Mouse (Mus musculus): ENCODE measurements around the gene Klhl6. TPM values are rescaled to one million over a fixed set of nuclear protein-coding genes. Genes with fewer than 3 reads are reported as not detected.
"Not testable (repeated sequence)": the region's sequence is repeated elsewhere in the genome, so short reads cannot be mapped to it uniquely, and the experiment has no call there.

Gene Klhl6
- total and polyA plus RNA-seq, 2 experiments from 2014 or later = 3.0 to 3.2 TPM

DNA sequence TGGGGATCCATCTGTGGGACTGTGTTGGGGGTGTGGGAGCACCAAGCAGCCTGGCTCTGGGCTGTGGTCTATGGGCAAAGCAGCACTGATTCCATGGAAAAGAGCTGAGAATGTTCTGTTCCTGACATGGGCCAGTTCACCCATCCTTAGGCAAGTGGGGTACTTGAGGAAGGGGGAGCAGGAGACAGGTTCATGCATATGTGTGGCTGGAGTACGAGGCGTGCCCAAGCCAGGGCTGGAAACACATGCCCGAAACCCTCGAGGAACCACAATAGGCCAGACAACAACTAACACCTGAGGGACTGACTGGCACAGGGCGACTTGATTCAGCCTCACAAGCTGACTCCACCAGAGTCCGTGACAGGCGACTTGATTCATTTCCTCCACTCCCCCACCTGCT lies 14.8 kb upstream of the Klhl6 start:
- no peak for TF ChIP-seq CTCF (IDR thresholded peaks at IDR 0.05; ENCODE audit: low read depth)
- no peak overlapping the region for H3K9ac ChIP-seq
- no peak overlapping the region for H3K4me2 ChIP-seq (ENCODE audit: low read depth)
- ATAC-seq (no peak), DNase-seq (no peak)
- WGBS = 91% methylated on average over 7 of the region's 7 CpGs
- no peak overlapping the region for H3K4me3 ChIP-seq (ENCODE audit: low read depth, low read length)
- H3K9me3 ChIP-seq (ENCODE audit: low read length) = no peaks in the 10 kb centered on the region
- H3K27ac ChIP-seq (ENCODE audit: low read depth, low read length) = no peak overlapping the region
- H3K4me1 ChIP-seq (ENCODE audit: insufficient read depth) = no peaks in the 10 kb centered on the region
- no peaks in the 10 kb centered on the region for H3K36me3 ChIP-seq (ENCODE audit: insufficient read depth)
- no peaks in the 10 kb centered on the region for H3K27me3 ChIP-seq (ENCODE audit: insufficient read depth, low read length)

DNA sequence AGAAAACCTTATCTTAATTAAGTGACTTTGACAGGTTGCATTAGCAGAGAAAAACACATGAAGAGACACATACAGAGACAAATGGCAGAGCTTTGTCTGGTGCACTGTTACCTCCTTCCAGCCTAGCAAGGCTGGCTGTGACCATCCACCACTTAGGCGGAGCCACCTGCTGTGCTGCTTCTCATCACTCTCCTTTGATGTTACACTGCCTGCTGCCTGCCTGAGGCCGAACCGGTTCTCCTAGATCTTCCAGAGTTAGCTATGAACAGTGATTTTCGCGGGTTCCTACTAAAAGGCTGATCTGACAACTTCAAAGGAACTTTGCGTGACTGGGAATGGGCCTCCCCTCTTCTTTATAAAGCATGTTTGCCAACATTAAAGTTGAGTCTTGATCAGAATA lies 14.1 kb upstream of the Klhl6 start:
- 19% methylated on average over 6 of the region's 6 CpGs for WGBS
- H3K27ac ChIP-seq (ENCODE audit: low read depth, low read length); H3K36me3 ChIP-seq (ENCODE audit: insufficient read depth); DNase-seq; H3K4me1 ChIP-seq (ENCODE audit: insufficient read depth); H3K4me2 ChIP-seq (ENCODE audit: low read depth); ATAC-seq; H3K27me3 ChIP-seq (ENCODE audit: insufficient read depth, low read length); H3K9me3 ChIP-seq (ENCODE audit: low read length); H3K9ac ChIP-seq; H3K4me3 ChIP-seq (ENCODE audit: low read depth, low read length): not testable (repeated sequence)

DNA sequence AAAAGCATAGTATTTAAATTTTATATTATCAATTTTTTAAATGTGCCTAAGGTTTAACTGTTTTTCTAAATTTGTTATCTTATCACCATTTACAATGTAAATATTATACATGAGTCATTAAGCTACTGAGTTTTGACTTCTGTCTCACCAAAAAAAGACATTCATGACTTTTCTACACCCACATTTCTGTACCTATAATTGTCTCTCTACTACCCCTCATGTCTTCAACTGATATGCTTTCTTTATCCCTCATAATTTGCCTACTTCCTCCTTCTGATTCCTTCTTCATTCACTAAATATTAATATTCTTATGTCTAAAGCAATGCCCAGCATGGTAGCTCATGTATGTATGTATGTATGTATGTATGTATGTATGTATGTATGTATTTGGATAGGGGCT lies 13.0 kb upstream of the Klhl6 start:
- Histone ChIP-seq H3K27ac (ENCODE audit: low read depth, low read length) (no peak overlapping the region), H3K9me3 (ENCODE audit: low read length) (no peaks in the 10 kb centered on the region), H3K4me1 (ENCODE audit: insufficient read depth) (no peaks in the 10 kb centered on the region), H3K27me3 (ENCODE audit: insufficient read depth, low read length) (no peaks in the 10 kb centered on the region), H3K4me3 (ENCODE audit: low read depth, low read length) (no peak overlapping the region), H3K4me2 (ENCODE audit: low read depth) (no peak overlapping the region), H3K9ac (no peak overlapping the region), H3K36me3 (ENCODE audit: insufficient read depth) (no peaks in the 10 kb centered on the region)
- no peak for TF ChIP-seq CTCF (IDR thresholded peaks at IDR 0.05; ENCODE audit: low read depth)
- DNase-seq (no peak), ATAC-seq (no peak)

DNA sequence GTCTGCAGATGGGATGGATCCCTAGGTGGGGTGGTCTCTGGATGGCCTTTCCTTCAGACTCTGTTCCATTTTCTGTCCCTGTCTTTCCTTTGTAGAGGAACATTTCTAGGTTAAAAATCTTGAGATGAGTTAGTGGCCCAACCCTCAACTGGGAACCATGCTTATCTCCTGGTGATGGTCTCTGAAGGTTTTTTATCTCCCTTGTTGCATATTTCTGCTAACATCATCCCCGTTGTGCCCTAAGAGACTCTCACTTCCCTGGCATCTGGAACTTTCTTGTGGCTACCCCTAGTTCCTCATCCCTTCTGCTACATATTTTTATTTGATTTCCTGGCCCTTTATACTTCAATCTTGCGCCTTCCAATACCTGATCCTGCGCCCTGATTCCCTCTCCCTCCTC lies 10.4 kb upstream of the Klhl6 start:
- H3K27me3 ChIP-seq (ENCODE audit: insufficient read depth, low read length) = no peaks in the 10 kb centered on the region
- 0 out of 2 replicates have a peak, but pooled peaks cover 4% of the 10 kb centered on the region for H3K9me3 ChIP-seq (ENCODE audit: low read length)
- H3K36me3 ChIP-seq (ENCODE audit: insufficient read depth) = no peaks in the 10 kb centered on the region
- ATAC-seq (no peak), DNase-seq (no peak)
- no peaks in the 10 kb centered on the region for H3K4me1 ChIP-seq (ENCODE audit: insufficient read depth)
- H3K9ac ChIP-seq = no peak overlapping the region
- no peak overlapping the region for H3K27ac ChIP-seq (ENCODE audit: low read depth, low read length)
- H3K4me2 ChIP-seq (ENCODE audit: low read depth) = no peak overlapping the region
- no peak overlapping the region for H3K4me3 ChIP-seq (ENCODE audit: low read depth, low read length)
- TF ChIP-seq CTCF (IDR thresholded peaks at IDR 0.05; ENCODE audit: low read depth) = no peak
- WGBS = 93% methylated on average over 3 of the region's 3 CpGs

DNA sequence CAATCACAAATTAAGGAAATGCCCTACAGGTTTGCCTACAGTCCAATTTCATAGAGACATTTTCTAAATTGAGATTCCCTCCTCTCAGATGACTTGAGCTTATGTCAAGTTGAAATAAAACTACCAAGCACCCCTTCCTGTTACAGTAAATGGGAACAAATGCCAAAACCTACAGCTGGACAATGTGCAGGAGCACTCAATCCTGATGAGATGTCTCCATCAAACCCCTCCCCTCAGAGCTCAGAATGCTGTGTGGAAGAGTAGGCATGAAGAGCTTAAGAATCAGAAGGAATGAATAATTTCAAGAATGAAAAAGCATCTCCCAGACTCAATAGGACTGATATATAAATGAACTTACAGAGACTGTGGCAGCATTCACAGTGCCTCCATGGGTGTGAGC lies 7.7 kb upstream of the Klhl6 start:
- ATAC-seq (no peak), DNase-seq (no peak)
- H3K4me2 ChIP-seq (ENCODE audit: low read depth) = no peak overlapping the region
- H3K9me3 ChIP-seq (ENCODE audit: low read length) = 0 out of 2 replicates have a peak, but pooled peaks cover 4% of the 10 kb centered on the region
- no peak overlapping the region for H3K27ac ChIP-seq (ENCODE audit: low read depth, low read length)
- H3K4me3 ChIP-seq (ENCODE audit: low read depth, low read length) = no peak overlapping the region
- no peaks in the 10 kb centered on the region for H3K27me3 ChIP-seq (ENCODE audit: insufficient read depth, low read length)
- no peaks in the 10 kb centered on the region for H3K36me3 ChIP-seq (ENCODE audit: insufficient read depth)
- TF ChIP-seq CTCF (IDR thresholded peaks at IDR 0.05; ENCODE audit: low read depth) = no peak
- no peaks in the 10 kb centered on the region for H3K4me1 ChIP-seq (ENCODE audit: insufficient read depth)
- no peak overlapping the region for H3K9ac ChIP-seq

DNA sequence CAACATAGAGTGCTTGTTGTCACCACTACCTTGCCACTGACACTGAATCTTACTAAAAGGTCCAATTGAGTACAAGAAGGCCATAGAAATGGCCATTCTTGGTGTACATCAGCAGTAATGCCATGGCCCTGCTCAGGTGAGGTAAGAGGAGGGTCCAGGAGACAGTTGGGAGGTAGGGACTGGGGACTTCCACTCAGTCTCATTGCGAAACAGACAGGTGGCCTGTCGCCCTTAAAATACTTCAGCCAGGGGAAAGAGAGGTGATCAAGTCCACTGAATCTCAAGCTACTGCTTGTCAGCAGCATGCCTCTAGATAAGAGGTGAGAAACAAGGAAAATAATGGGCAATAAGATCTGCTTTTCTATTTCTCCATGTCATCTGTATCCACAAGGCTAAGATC lies 4.8 kb upstream of the Klhl6 start:
- H3K9ac ChIP-seq = no peak overlapping the region
- no peak for TF ChIP-seq CTCF (IDR thresholded peaks at IDR 0.05; ENCODE audit: low read depth)
- H3K4me2 ChIP-seq (ENCODE audit: low read depth) = no peak overlapping the region
- no peak for DNase-seq
- no peak for ATAC-seq
- no peaks in the 10 kb centered on the region for H3K4me1 ChIP-seq (ENCODE audit: insufficient read depth)
- no peak overlapping the region for H3K4me3 ChIP-seq (ENCODE audit: low read depth, low read length)
- H3K9me3 ChIP-seq (ENCODE audit: low read length) = 0 out of 2 replicates have a peak, but pooled peaks cover 4% of the 10 kb centered on the region
- 90% methylated on average over 2 of the region's 2 CpGs for WGBS
- no peaks in the 10 kb centered on the region for H3K36me3 ChIP-seq (ENCODE audit: insufficient read depth)
- H3K27me3 ChIP-seq (ENCODE audit: insufficient read depth, low read length) = no peaks in the 10 kb centered on the region
- H3K27ac ChIP-seq (ENCODE audit: low read depth, low read length) = no peak overlapping the region

DNA sequence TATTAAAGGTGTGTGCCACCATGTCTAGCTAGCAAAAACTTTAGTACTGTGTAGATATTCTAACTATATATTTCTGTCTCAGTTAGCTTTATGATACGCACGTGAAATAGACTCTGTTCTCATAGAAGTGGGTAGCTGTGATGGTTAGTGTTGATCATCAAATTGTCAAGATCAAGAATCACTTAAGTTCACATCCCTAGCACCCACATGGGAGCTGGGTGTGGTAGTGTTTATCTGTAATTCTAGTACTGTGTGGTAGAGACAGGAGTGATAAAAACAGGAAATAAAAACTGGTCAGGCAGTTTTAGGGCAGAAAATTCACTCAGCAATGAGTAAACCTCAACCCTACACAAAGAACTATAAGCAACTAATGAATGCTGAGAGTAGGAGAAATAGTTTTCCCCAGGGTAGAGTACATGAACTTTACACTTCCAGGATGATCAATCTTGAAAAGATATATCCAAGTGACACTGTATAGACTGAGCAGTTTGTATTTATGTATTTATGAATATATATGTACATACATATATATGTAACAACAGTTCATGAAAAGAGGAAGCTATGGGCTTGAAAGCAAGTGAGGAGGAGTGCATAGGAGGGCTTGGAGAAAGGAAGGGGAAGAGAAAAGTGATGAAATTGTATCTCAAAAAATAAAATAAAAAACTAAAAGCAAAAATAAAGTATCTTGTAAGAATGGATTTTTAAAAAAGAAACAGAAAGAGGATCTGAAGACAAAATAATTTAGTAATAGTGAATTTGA lies 2.2 kb upstream of the Klhl6 start:
- no peak for ATAC-seq
- no peak for DNase-seq
- no peak overlapping the region for H3K27ac ChIP-seq (ENCODE audit: low read depth, low read length)
- no peak for TF ChIP-seq CTCF (IDR thresholded peaks at IDR 0.05; ENCODE audit: low read depth)
- no peak overlapping the region for H3K4me3 ChIP-seq (ENCODE audit: low read depth, low read length)
- H3K4me1 ChIP-seq (ENCODE audit: insufficient read depth) = no peaks in the 10 kb centered on the region
- no peak overlapping the region for H3K4me2 ChIP-seq (ENCODE audit: low read depth)
- H3K36me3 ChIP-seq (ENCODE audit: insufficient read depth) = no peaks in the 10 kb centered on the region
- H3K9me3 ChIP-seq (ENCODE audit: low read length) = 0 out of 2 replicates have a peak, but pooled peaks cover 4% of the 10 kb centered on the region
- no peak overlapping the region for H3K9ac ChIP-seq
- no peaks in the 10 kb centered on the region for H3K27me3 ChIP-seq (ENCODE audit: insufficient read depth, low read length)
- WGBS = 89% methylated on average over 2 of the region's 2 CpGs

All from forebrain, postnatal 0 days (tissue).